Mouse (Mus musculus) mature B cell (primary cell): ENCODE measurements around the gene Fntb.

Source experiments
- in situ Hi-C: fragments of 300-500 bp; cut with MboI; formaldehyde crosslinking; loops from 2 replicates; pipeline ENCODE4 v1.14.3; 2019

Gene Fntb

DNA sequence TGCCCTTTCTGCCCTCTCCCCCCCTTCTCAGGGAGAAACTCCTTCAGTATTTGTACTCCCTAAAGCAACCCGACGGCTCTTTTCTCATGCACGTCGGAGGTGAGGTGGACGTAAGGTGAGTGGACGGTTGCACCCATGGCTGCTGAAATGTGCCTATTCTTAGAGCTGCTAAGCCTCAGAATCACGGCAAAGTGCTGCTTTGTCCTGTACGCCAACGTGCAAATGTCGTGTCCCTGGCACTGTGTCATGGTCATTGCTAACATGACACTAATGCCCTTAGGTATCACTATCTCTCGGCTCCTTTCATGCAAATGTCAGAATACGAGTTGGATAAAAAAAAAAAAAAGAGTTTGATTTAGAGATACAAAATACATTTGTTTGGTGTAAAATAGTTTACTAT, 122.6 kb downstream of the Fntb start:
- in situ Hi-C loops: no loop called here

DNA sequence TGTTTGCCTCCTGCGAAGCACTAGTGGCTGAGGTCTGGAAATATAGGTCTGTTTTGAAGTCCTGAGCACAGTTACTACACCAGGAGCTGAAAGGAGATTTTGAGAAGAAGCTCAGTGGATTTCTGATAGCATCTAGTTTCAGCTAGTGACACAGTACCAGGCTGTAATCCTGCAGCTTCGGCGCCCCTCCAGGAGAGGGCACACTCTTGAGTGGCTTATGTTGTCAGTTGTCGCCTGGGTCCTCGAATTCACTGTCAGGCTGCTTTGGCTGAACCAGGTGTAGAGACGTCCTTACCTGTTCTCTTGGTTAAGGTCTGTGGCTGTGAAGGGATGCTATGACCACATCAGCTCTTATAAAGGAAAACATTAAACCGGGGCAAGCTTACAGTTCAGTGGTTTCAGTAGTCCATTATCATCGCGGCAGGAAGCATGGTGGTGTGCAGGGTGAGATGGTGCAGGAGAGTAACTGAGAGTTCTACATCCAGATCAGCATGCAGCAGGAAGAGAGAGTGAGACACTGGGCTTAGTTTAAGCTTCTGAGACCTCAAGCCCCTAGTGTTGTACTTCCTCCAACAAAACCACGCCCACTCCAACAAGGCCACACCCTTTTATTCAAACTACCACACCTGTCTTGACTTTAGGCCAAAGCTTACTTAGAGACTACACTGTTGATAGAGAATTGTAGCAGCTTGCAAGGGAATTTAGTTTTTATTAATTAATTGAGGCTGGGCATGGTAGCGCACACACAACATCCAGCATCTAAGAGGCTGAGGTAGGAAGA, 124.2 kb downstream of the Fntb start:
- in situ Hi-C loops: no loop called here

DNA sequence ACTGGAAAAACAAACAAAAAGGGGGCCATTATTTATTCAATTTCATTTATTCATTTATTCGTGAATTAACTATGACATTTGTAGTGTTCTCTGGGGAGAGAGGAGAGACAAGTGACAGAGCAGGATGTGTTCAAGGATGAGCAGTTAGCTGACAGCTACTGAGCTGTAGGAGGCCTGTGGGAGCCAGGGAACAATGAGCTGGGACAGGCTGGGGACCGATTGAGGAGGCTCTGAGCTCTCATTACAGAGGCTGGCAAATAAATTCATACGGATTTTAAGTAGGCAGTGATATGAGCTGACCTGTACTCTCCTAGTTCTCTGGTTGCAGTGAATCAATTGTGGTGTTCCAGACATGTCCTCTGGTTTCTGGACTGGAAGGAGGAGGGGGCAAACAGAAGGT, 125.8 kb downstream of the Fntb start:
- in situ Hi-C loops: no loop called here

GRCm38 (mm10) chr12:76892910-76893695, 127.7 kb downstream of the Fntb start:
- in situ Hi-C loops: no loop called here

DNA sequence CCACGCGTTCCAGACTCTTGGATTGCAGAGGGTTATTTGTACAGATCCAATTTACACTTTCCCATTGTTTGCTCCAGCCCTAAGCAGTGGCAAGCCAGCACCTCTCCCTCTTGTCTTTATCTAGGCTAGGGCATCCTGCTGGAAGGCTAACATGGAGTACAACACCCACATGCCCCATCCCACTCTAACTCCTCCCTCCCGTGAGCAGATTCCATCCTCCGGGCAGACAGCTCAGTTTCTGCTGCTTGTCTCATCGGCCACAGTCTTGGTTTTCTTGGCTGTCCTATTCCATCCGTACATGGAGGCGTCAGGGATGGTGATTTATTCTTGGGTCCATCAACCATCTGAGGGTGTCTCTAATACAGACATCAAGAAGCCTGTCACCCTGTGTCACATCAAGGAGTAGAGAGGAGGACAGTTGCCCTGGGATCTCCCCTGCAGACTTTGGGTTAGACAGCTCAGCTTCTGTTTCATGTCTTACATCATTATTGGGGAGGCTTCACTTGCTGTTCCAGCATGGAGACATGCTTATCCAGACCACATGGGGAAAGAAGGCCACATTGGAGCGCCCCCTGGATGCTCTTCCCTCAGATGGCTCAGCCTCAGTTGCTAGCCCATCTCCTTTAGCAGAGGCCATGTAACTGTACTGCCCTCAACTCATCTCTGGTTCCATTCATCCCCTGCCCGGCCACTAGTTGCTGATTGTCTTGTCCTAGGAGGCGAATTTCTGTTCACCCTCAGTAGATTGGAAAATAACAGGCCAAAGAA, 129.6 kb downstream of the Fntb start:
- in situ Hi-C loops: no loop called here

GRCm38 (mm10) chr12:76895777-76896176, 130.4 kb downstream of the Fntb start:
- in situ Hi-C loops: no loop called here

DNA sequence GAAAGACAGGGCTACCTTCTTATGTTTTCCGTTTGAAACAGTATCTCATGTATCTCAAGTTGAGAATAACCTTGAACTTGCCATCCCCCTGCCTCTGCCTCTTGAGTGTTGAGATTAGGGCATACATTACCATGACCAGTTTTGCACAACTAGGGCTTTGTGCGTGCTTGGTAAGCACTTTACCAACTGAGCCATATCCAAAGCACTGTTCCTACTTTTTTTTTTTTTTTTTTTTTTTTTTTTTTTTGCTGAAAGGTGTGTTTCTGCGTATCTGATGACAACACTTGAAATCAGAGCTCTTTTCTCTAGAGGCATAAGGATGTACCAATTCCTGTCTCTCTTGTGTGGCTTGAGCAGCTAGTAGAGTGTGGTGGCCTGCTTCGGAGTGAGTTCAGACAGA, 131.2 kb downstream of the Fntb start:
- in situ Hi-C loops: no loop called here

DNA sequence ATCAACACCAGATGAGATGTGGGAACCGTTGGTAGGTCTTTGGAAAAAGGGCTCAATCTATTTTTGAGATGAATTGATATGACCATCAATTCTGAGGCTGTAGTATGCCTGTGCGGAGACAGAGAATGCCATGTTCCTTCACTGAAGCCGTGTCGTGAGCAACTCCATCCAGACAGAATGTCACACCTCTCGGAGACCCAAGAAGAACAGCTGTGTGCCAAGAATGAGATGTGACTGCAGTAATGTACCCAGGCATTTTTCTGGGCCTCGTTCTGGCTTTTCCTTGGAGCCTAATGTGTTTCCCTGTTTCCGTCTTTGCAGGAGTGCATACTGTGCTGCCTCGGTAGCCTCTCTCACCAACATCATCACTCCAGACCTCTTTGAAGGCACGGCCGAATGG, 131.6 kb downstream of the Fntb start:
- in situ Hi-C loops: no loop called here

DNA sequence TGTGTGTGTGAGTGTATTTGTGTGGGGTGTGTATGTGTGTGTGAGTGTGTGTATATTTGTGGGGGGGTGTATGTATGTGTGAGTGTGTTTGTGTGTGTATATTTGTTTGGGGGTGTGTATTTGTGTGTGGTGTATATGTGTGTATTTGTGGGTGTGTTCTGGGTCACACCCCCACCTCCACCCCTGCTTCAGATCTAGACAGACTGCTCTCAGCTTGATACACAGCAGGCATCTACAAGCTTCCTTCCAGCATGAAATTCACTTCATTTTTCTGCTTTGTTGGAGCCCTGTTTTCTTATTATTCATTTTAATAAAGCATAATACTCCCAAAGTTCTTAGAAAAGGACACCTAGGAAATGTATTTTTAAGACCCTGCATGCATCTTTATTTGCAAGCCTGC, 132.8 kb downstream of the Fntb start:
- in situ Hi-C loops: no loop called here

GRCm38 (mm10) chr12:76899261-76899975, 134.0 kb downstream of the Fntb start:
- in situ Hi-C loops: no loop called here

- in situ Hi-C loops: no loop called here
Measured at GRCm38 (mm10) chr12:76901508-76902294, 136.3 kb downstream of the Fntb start.

DNA sequence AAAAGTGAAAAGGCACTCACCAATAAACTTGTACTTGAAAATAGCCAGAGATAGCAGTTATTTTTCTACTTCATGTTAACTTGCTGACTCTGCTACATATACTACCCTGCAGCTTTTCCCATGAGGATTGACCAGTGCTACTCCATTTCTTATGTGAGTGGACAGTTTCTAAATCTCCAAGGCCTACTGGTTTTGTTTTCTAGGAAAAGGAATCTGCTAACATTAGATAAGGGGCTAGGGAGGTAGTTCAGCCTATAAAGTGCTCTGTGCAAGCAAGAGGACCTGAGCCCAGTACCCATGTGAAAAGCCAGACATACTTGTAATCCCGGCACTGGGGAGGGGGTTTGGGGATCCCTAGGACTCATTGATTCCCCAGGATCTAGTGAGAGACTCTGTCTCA, 140.9 kb downstream of the Fntb start:
- in situ Hi-C loops: no loop called here

DNA sequence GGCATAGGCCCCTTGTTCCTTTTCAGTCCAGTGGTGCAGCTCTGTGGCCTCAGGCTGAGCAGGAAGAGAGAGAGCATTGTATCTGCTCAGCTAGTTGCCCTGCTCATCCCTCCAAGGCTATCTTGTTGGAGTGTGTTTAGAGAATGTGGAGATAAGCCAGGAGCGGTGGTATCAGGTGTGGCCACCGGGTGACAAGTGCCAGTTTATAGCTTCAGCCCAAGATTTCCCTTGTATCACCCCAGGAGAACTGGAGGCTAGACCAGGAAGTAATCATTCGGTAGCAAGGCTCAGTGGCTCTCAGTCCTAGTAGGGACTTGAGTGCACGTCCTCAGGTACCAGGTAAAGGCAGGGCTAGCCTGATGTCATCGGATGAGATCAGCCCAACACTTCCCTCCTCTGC, 143.8 kb downstream of the Fntb start:
- in situ Hi-C loops: no loop called here

DNA sequence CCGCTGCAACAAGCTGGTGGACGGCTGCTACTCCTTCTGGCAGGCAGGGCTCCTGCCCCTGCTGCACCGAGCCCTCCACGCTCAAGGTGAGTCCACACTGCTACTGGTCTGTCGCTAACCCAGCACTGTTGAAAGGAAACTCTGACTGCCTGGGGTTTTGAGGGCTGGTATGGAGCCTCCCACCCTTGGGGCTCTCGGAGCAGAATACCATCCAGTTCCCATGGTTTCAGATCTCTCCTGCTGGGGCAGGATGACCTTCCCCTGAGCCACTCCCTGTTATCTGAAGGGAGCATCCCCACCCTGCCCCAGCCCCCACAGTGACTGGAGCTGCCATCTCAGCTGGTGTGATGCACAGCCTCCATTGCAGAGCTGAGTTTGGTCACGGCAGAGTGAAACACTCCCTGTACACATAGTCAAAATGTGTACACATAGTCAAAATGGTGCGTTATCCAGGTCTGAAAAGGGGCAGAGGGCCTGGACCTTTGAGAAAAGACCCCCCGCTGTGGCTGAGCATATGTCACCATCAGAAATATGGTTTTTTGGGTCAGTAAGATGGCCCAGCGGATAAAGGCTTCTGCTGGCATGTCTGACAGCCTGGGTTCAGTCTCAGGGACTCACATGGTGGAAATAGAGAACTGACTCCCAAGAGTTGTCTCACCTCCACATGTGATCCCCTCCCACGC, 145.0 kb downstream of the Fntb start:
- in situ Hi-C loops: no loop called here

GRCm38 (mm10) chr12:76911171-76911726, 145.9 kb downstream of the Fntb start:
- in situ Hi-C loops: no loop called here

GRCm38 (mm10) chr12:76912193-76912592, 146.8 kb downstream of the Fntb start:
- in situ Hi-C loops: no loop called here

DNA sequence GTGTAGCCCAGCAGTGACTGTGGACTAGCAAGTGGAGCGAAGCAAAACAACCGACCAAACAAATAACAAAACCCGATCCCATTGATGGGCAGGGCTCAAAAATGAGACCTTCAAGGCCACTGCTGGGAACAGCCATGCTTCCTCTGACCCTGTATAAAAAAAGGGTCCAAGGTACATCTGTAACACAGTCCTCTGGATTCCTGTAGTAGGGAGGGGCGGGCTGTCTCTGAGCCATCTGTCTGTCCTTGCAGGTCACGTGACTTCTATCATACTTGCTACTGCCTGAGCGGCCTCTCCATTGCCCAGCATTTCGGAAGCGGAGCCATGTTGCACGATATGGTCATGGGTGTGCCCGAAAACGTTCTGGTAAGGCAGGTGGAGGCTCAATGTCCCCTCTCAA, 150.8 kb downstream of the Fntb start:
- in situ Hi-C loops: no loop called here

DNA sequence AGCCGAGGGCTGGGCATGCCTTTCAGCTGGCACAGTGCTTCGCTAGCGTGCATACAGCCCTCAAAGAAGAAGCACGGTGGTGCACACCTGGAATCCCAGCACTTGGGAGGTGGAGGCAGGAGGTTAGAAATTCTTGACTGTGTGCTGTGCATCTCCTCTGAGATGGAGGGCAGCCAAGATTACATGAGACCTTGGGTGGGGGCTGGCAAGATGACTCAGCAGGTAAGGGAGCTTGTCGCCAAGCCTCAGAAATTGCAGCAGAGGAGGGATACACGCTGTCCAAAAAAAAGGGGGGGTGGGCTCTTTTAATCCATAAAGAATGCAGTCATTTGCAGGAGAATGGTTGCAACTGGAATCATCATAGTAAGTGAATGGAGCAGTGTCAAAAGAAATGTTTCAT, 152.7 kb downstream of the Fntb start:
- in situ Hi-C loops: no loop called here

DNA sequence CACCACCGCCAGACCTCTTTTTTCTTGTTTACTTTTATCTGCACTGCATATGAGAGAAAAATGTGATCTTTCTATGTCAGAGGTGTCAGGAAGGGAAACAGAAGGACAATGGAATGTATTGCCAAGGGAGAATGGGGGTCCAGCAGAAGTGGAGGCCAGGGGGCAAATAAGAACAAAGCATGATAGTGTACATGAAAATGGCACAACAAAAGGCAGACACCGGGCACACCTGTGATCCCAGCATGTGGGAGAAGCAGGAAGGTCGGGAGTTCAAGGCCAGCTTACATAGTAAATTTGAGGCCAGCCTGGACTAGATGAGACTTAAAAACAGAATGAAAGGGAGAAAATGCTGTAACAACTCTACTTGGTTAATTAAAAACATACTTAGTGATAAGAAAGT, 153.5 kb downstream of the Fntb start:
- in situ Hi-C loops: no loop called here

DNA sequence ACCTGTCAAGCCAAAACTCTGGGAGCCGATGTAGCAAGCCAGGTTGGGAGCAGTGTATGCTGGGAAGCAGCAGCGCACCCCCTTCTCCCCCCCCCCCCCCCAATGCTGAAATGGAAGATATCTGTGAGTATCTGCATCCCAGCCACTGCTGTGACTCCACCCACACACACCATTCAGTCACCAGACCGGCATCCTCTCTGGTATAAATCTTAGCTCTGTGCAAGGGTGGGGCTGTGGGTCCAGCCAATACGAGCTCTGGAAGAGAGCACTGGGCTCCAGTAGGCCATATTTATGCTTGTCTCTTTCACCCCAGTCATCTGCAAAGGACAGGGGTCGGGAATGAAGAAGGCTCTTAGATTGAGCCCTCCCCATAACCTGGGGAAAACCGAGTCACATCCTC, 155.0 kb downstream of the Fntb start:
- in situ Hi-C loops: no loop called here
